Mouse (Mus musculus) layer of hippocampus, adult 11-12 months (tissue): Measurements from ENCODE around the gene Etv6.

Experiments
- DNase-seq: peaks from one replicate; pipeline ENCODE4 v3.0.0; 2022; ENCODE audit warnings: low spot score

Etv6 gene

GRCm38 (mm10) chr6:134210675-134211457, 175.4 kb downstream of the Etv6 start:
- DNase-seq: no peak

- DNase-seq: no peak
Observed at GRCm38 (mm10) chr6:134211458-134211776, 175.9 kb downstream of the Etv6 start.

- no peak for DNase-seq
Observed at GRCm38 (mm10) chr6:134217747-134218146, 182.2 kb downstream of the Etv6 start.

GRCm38 (mm10) chr6:134218441-134218840, 182.9 kb downstream of the Etv6 start:
- no peak for DNase-seq

- DNase-seq: no peak
Observed at GRCm38 (mm10) chr6:134219358-134219757, 183.9 kb downstream of the Etv6 start.

GRCm38 (mm10) chr6:134220209-134220777, 184.8 kb downstream of the Etv6 start:
- no peak for DNase-seq

GRCm38 (mm10) chr6:134222248-134222929, 186.9 kb downstream of the Etv6 start:
- DNase-seq: no peak

- DNase-seq: no peak
Observed at GRCm38 (mm10) chr6:134225564-134225963, 190.1 kb downstream of the Etv6 start.

- DNase-seq: no peak
Observed at GRCm38 (mm10) chr6:134226349-134227169, 191.1 kb downstream of the Etv6 start.

- DNase-seq: no peak
Observed at GRCm38 (mm10) chr6:134236311-134236710, 200.8 kb downstream of the Etv6 start.

- DNase-seq: no peak
Observed at GRCm38 (mm10) chr6:134238455-134238854, 203.0 kb downstream of the Etv6 start.

GRCm38 (mm10) chr6:134240988-134241387, 205.5 kb downstream of the Etv6 start:
- DNase-seq: no peak

GRCm38 (mm10) chr6:134243119-134243518, 207.6 kb downstream of the Etv6 start:
- no peak for DNase-seq

- no peak for DNase-seq
Observed at GRCm38 (mm10) chr6:134243546-134243945, 208.0 kb downstream of the Etv6 start.

GRCm38 (mm10) chr6:134244071-134244470, 208.6 kb downstream of the Etv6 start:
- DNase-seq: no peak

- DNase-seq: no peak
Observed at GRCm38 (mm10) chr6:134246109-134246508, 210.6 kb downstream of the Etv6 start.

- DNase-seq: no peak
Observed at GRCm38 (mm10) chr6:134247324-134247723, 211.8 kb downstream of the Etv6 start.

- no peak for DNase-seq
Observed at GRCm38 (mm10) chr6:134248720-134249119, 213.2 kb downstream of the Etv6 start.

- DNase-seq: no peak
Observed at GRCm38 (mm10) chr6:134250764-134251163, 215.3 kb downstream of the Etv6 start.

GRCm38 (mm10) chr6:134251364-134251763, 215.9 kb downstream of the Etv6 start:
- no peak for DNase-seq

- no peak for DNase-seq
Observed at GRCm38 (mm10) chr6:134252081-134252755, 216.7 kb downstream of the Etv6 start.

GRCm38 (mm10) chr6:134256369-134256768, 220.9 kb downstream of the Etv6 start:
- DNase-seq: no peak
